Mouse (Mus musculus) midbrain, embryonic 11.5 days (tissue): ENCODE measurements around the gene Snapin. TPM values are rescaled to one million over a fixed set of nuclear protein-coding genes. Genes with fewer than 3 reads are reported as not detected.
A peak's percentile ranks its signal among the peaks of the same experiment; 100 is the strongest.

ENCODE experiments used
- ATAC-seq: fragments of 200-750 bp; cut with Nextera tagmentation; 2 replicates; pipeline ENCODE4 v1.8.0; 2017; ENCODE audit warnings: moderate TSS enrichment, moderate library complexity; ENCODE audit not compliant: low FRiP score
- DNase-seq: peaks from one replicate; pipeline ENCODE4 v3.0.0; 2015; ENCODE audit warnings: low spot score; ENCODE audit errors: missing footprints
- H3K27ac ChIP-seq: fragments of 300-500 bp; sonication (generic); 2 replicates; pipeline ENCODE4 v1.5.1; 2014; ENCODE audit warnings: low read depth, low read length
- H3K27me3 ChIP-seq: fragments of 300-500 bp; sonication (generic); 2 replicates; pipeline ENCODE4 v1.6.1; 2014; ENCODE audit warnings: mild to moderate bottlenecking, low read length, moderate library complexity, mixed read lengths; ENCODE audit not compliant: control insufficient read depth, insufficient read depth
- H3K36me3 ChIP-seq: fragments of 300-500 bp; sonication (generic); 2 replicates; pipeline ENCODE4 v1.6.1; 2014; ENCODE audit warnings: mild to moderate bottlenecking, low read length, moderate library complexity, mixed read lengths; ENCODE audit not compliant: control insufficient read depth, insufficient read depth
- H3K4me1 ChIP-seq: fragments of 300-500 bp; sonication (generic); 2 replicates; pipeline ENCODE4 v1.6.1; 2014; ENCODE audit warnings: low read length; ENCODE audit not compliant: control insufficient read depth, insufficient read depth
- H3K4me2 ChIP-seq: fragments of 300-500 bp; sonication (generic); 2 replicates; pipeline ENCODE4 v1.6.1; 2014; ENCODE audit warnings: mild to moderate bottlenecking, moderate library complexity
- H3K4me3 ChIP-seq: fragments of 300-500 bp; sonication (generic); 2 replicates; pipeline ENCODE4 v1.5.1; 2014; ENCODE audit warnings: low read depth, low read length
- H3K9ac ChIP-seq: fragments of 300-500 bp; sonication (generic); 2 replicates; pipeline ENCODE4 v1.6.1; 2014; ENCODE audit warnings: low read length
- H3K9me3 ChIP-seq: fragments of 300-500 bp; sonication (generic); 2 replicates; pipeline ENCODE4 v1.6.1; 2016; ENCODE audit warnings: low read length; ENCODE audit not compliant: control insufficient read depth
- WGBS: fragments of 180-500 bp; shearing (Covaris S2); extraction: QIAGEN DNeasy Blood & Tissue Kit; methylation state at CpG from one replicate; pipeline ENCODE4 v1.1.7; 2014; 5-methylcytosine and 5-hydroxymethylcytosine counted together
- polyA plus RNA-seq: library from polyadenylated mRNA; unstranded; fragments of >200 nt; fragmentation: Nextera tagmentation; extraction: Ambion mirVana; gene quantifications from 2 replicates; pipeline ENCODE4 v1.2.1, GENCODE M21; 2014

Gene Snapin
- polyA plus RNA-seq, 1 experiment from 2014 or later, result 70.9 TPM

- H3K4me3 ChIP-seq, result no peak overlapping the region
- H3K9me3 ChIP-seq, result no peaks in the 10 kb centered on the region
- H3K9ac ChIP-seq, result no peak overlapping the region
- peaks cover 5% of the 10 kb centered on the region for H3K4me1 ChIP-seq
- H3K4me2 ChIP-seq, result no peak overlapping the region
- no peaks in the 10 kb centered on the region for H3K36me3 ChIP-seq
- DNase-seq, result no peak
- no peak overlapping the region for H3K27ac ChIP-seq
- no peak for ATAC-seq
- H3K27me3 ChIP-seq, result no peaks in the 10 kb centered on the region
- 47% methylated on average over 10 of the region's 10 CpGs for WGBS
Observed at GRCm38 (mm10) chr3:90451396-90452095, 39.3 kb downstream of the Snapin start.

GRCm38 (mm10) chr3:90450874-90451273, 40.0 kb downstream of the Snapin start:
- Histone ChIP-seq H3K36me3 (no peaks in the 10 kb centered on the region), H3K4me3 (no peak overlapping the region), H3K9ac (no peak overlapping the region), H3K9me3 (no peaks in the 10 kb centered on the region), H3K4me1 (peaks cover 10% of the 10 kb centered on the region), H3K4me2 (no peak overlapping the region), H3K27ac (no peak overlapping the region), H3K27me3 (no peaks in the 10 kb centered on the region)
- no peak for DNase-seq
- no peak for ATAC-seq
- WGBS, result 33% methylated on average over 11 of the region's 12 CpGs

GRCm38 (mm10) chr3:90448626-90449025, 42.2 kb downstream of the Snapin start:
- no peaks in the 10 kb centered on the region for H3K36me3 ChIP-seq
- no peak overlapping the region for H3K27ac ChIP-seq

DNA sequence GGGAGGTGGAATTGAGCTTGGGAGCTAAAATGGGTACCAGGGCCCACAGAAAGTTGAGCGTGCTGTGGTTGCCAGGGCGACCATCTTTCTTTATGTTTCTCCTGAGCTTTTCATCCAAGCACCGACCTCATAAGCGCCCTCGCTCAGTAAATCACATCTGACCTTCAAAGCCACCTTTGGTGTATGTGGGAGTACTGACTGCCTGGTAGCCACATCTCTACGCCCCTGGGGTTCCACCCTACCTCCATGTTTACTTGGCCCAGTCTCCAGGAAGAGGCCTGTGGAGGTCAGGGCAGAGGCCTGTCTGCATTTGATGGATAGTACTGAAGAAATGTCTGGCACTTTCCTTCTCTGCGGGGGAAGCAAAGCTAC, 43.7 kb downstream of the Snapin start:
- no peaks in the 10 kb centered on the region for H3K36me3 ChIP-seq
- peak; percentile 14; the same call in 1 of the 2 replicates for ATAC-seq
- peak overlapping the region; percentile 24; the same call in 1 of the 2 replicates for H3K4me3 ChIP-seq
- no peak for DNase-seq
- peak overlapping the region; percentile 37 for H3K27ac ChIP-seq
- peak overlapping the region; percentile 31 for H3K9ac ChIP-seq
- H3K4me2 ChIP-seq, result peak overlapping the region; percentile 46
- 47% methylated on average over 7 of the region's 7 CpGs for WGBS
- H3K4me1 ChIP-seq, result peaks cover 13% of the 10 kb centered on the region
- H3K27me3 ChIP-seq, result no peaks in the 10 kb centered on the region
- H3K9me3 ChIP-seq, result no peaks in the 10 kb centered on the region

More at GRCm38 (mm10) chr3:90448626-90449025, 42.2 kb downstream of the Snapin start:
- ATAC-seq (no peak), DNase-seq (no peak)
- H3K9ac ChIP-seq, result no peak overlapping the region
- H3K4me1 ChIP-seq, result peaks cover 13% of the 10 kb centered on the region
- WGBS, result 34% methylated on average over 6 of the region's 6 CpGs
- no peak overlapping the region for H3K4me2 ChIP-seq
- H3K27me3 ChIP-seq, result no peaks in the 10 kb centered on the region
- H3K4me3 ChIP-seq, result no peak overlapping the region
- no peaks in the 10 kb centered on the region for H3K9me3 ChIP-seq

- peak overlapping the region; percentile 31 for H3K9ac ChIP-seq
- ATAC-seq (peak; percentile 96), DNase-seq (peak; percentile 98)
- H3K4me2 ChIP-seq, result peak overlapping the region; percentile 46
- H3K9me3 ChIP-seq, result no peaks in the 10 kb centered on the region
- H3K27ac ChIP-seq, result peak overlapping the region; percentile 37
- peak overlapping the region; percentile 24 for H3K4me3 ChIP-seq
- H3K4me1 ChIP-seq, result peaks cover 13% of the 10 kb centered on the region
- H3K36me3 ChIP-seq, result no peaks in the 10 kb centered on the region
- H3K27me3 ChIP-seq, result no peaks in the 10 kb centered on the region
- WGBS, result under 1% methylated on average over 17 of the region's 17 CpGs
Observed at GRCm38 (mm10) chr3:90446389-90447122, 44.3 kb downstream of the Snapin start.

GRCm38 (mm10) chr3:90445417-90446200, 45.2 kb downstream of the Snapin start:
- no peaks in the 10 kb centered on the region for H3K9me3 ChIP-seq
- no peaks in the 10 kb centered on the region for H3K36me3 ChIP-seq
- H3K4me2 ChIP-seq, result peak overlapping the region; percentile 46; the same call in 1 of the 2 replicates
- ATAC-seq (no peak), DNase-seq (peak; percentile 89)
- H3K27me3 ChIP-seq, result no peaks in the 10 kb centered on the region
- peaks cover 13% of the 10 kb centered on the region for H3K4me1 ChIP-seq
- no peak overlapping the region for H3K4me3 ChIP-seq
- H3K27ac ChIP-seq, result no peak overlapping the region; the same call in 1 of the 2 replicates
- WGBS, result 68% methylated on average over 11 of the region's 11 CpGs
- 0 out of 2 replicates have a peak overlapping the region, but pooled peaks have one; percentile 3 for H3K9ac ChIP-seq

DNA sequence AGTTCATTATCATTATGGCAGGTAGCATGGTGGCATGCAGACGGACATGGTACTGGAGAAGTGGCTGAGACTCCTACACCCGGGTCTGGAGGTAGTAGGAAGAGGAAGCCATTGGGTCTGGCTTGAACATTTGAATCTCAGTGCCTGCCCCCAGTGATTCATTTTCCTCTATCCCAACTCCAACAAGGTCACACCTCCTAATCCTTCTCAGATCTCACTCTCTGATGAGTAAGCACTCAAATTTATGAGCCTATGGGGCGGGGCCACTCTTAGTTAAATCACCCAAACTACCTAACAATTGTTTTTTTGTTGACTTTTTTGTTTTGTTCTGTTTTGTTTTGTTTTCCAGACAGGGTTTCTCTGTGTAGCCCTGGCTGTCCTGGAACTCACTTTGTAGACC, 46.9 kb downstream of the Snapin start:
- WGBS, result 88% methylated on average over 3 of the region's 3 CpGs

GRCm38 (mm10) chr3:90440756-90441155, 50.1 kb downstream of the Snapin start:
- 89% methylated on average over 2 of the region's 2 CpGs for WGBS
- no peak overlapping the region for H3K4me2 ChIP-seq
- H3K36me3 ChIP-seq, result no peaks in the 10 kb centered on the region
- H3K4me3 ChIP-seq, result no peak overlapping the region
- ATAC-seq, result no peak
- H3K27ac ChIP-seq, result no peak overlapping the region
- H3K9ac ChIP-seq, result no peak overlapping the region
- H3K27me3 ChIP-seq, result no peaks in the 10 kb centered on the region
- no peak for DNase-seq
- H3K9me3 ChIP-seq, result no peaks in the 10 kb centered on the region
- 0 out of 2 replicates have a peak, but pooled peaks cover 3% of the 10 kb centered on the region for H3K4me1 ChIP-seq

More for the DNA sequence above, 46.9 kb downstream of the Snapin start:
- H3K9me3 ChIP-seq, result no peaks in the 10 kb centered on the region
- H3K36me3 ChIP-seq, result no peaks in the 10 kb centered on the region
- ATAC-seq, result no peak
- H3K27me3 ChIP-seq, result no peaks in the 10 kb centered on the region
- DNase-seq, result no peak
- peaks cover 13% of the 10 kb centered on the region for H3K4me1 ChIP-seq
- no peak overlapping the region for H3K4me3 ChIP-seq
- H3K4me2 ChIP-seq, result no peak overlapping the region
- no peak overlapping the region for H3K9ac ChIP-seq
- no peak overlapping the region for H3K27ac ChIP-seq
